Mouse (Mus musculus) heart, adult 2 months (tissue): ENCODE results near the gene Anapc15-ps. TPM values are rescaled to one million over a fixed set of nuclear protein-coding genes. Genes with fewer than 3 reads are reported as not detected.
A peak's percentile ranks its signal among the peaks of the same experiment; 100 is the strongest.

Source experiments
- DNase-seq, 2 experiments: peaks; one replicate each; pipeline ENCODE4 v3.0.0; 2021
- H3K27ac ChIP-seq: fragments of 200-600 bp; 2 replicates; pipeline ENCODE4 v1.8.1; 2022
- H3K27me3 ChIP-seq: fragments of 200-500 bp; 2 replicates; pipeline ENCODE4 v1.6.1; 2012; ENCODE audit warnings: mild to moderate bottlenecking, low read length, inconsistent platforms, mixed read lengths; ENCODE audit not compliant: control insufficient read depth, insufficient read depth
- H3K36me3 ChIP-seq: fragments of 200-500 bp; 2 replicates; pipeline ENCODE4 v1.6.1; 2012; ENCODE audit warnings: low read length, inconsistent platforms; ENCODE audit not compliant: control insufficient read depth, insufficient read depth
- H3K4me1 ChIP-seq: fragments of 200-500 bp; 2 replicates; pipeline ENCODE4 v1.6.1; 2011; ENCODE audit warnings: low read length; ENCODE audit not compliant: control insufficient read depth, insufficient read depth
- H3K4me3 ChIP-seq: fragments of 200-600 bp; 2 replicates; pipeline ENCODE4 v1.8.1; 2022
- H3K79me2 ChIP-seq: fragments of 200-500 bp; replicated peaks from 2 replicates; pipeline ENCODE4 v1.6.1; 2012; ENCODE audit warnings: mild to moderate bottlenecking, inconsistent platforms, low read length, moderate library complexity, mixed read lengths; ENCODE audit not compliant: control insufficient read depth, insufficient read depth
- H3K9ac ChIP-seq: fragments of 200-500 bp; 2 replicates; pipeline ENCODE4 v1.6.1; 2012; ENCODE audit warnings: low read depth, mild to moderate bottlenecking, control low read depth, inconsistent platforms, low read length, mixed read lengths
- CTCF ChIP-seq: fragments of 200-600 bp; IDR thresholded peaks from 2 replicates; pipeline ENCODE4 v1.8.1; 2022; ENCODE audit warnings: antibody characterized with exemption, mild to moderate bottlenecking, moderate library complexity
- EP300 ChIP-seq: fragments of 200-500 bp; IDR thresholded peaks from 2 replicates; pipeline ENCODE4 v1.6.1; 2011; ENCODE audit warnings: low read depth, low read length, control low read depth; ENCODE audit not compliant: insufficient read depth
- POLR2A ChIP-seq: fragments of 200-500 bp; IDR thresholded peaks from 2 replicates; pipeline ENCODE4 v1.6.1; 2011; ENCODE audit warnings: mild to moderate bottlenecking, low read depth, low read length, control low read depth; ENCODE audit not compliant: insufficient read depth
- WGBS: fragments of 180-500 bp; shearing (Covaris S2); methylation state at CpG from one replicate; pipeline ENCODE4 v1.1.7; 2018; 5-methylcytosine and 5-hydroxymethylcytosine counted together
- intact Hi-C: fragments of 180-260 bp; cut with DNase I; formaldehyde crosslinking; loops from one replicate; pipeline ENCODE4 v1.15.1; 2025
- polyA plus RNA-seq: library from polyadenylated mRNA; depleted of rRNA; stranded (reverse); fragments of >200 nt; gene quantifications from 2 replicates; pipeline ENCODE4 v1.2.3, GENCODE M21; 2012
- total RNA-seq, 2 experiments: library from RNA; stranded (reverse); gene quantifications; 2 replicates each; pipeline ENCODE4 v1.2.3; 2021

Anapc15-ps gene
- total and polyA plus RNA-seq, 3 experiments = not detected

DNA sequence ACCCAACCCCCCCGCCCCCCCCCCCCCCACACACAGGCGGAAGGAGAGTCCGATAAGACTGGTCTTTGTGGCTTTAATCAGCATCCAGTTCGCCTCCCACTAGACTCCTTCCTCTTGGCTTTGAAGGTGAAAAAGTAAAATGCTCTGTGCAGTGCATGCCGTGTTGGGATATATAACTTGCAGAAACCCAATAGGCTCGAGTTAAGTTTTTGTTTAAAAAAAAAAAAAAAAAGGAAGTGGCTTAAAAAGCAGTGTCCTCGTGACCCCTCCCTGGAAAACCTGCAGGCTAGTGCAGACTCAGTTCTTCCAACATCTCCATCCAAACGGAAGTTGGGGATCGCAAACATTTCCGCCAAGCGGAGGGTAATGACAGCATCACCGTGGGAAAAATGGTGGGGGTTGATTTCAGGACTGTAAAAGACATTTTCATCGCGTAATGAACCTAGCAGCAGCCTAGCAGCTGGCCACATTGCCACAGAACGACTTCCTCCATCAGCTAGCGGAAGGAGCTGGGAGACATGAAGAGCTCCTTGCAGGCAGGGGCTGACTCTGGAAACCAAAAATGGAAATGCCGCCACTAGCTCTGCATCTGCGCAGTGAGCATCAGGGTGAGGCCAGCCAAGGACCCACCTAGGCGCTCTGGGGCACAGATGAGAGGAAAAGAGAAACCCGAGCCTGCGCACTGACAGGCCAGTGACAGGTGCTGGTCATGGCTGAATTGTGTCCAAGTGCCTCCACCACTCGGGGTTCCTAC is 4.3 kb upstream of the Anapc15-ps start:
- Histone ChIP-seq H3K4me3 (peak overlapping the region; percentile 41), H3K27ac (peak overlapping the region; percentile 76), H3K9ac (peak overlapping the region; percentile 12; the same call in 1 of the 2 replicates), H3K79me2 (no peaks in the 10 kb centered on the region), H3K27me3 (no peaks in the 10 kb centered on the region), H3K36me3 (no peaks in the 10 kb centered on the region), H3K4me1 (peaks cover 5% of the 10 kb centered on the region)
- DNase-seq = peak; percentile 75 to 87
- intact Hi-C loops = loop anchor here (1.0 to 2.0 kb wide), 3 partner anchors 18 to 121 kb away; no protein-coding TSS in a partner anchor
- 17% methylated on average over 22 of the region's 22 CpGs for WGBS
- no peak for TF ChIP-seq CTCF
- TF ChIP-seq POLR2A = peak; percentile 52; the same call in 1 of the 2 replicates
- peak; percentile 95 for TF ChIP-seq EP300

DNA sequence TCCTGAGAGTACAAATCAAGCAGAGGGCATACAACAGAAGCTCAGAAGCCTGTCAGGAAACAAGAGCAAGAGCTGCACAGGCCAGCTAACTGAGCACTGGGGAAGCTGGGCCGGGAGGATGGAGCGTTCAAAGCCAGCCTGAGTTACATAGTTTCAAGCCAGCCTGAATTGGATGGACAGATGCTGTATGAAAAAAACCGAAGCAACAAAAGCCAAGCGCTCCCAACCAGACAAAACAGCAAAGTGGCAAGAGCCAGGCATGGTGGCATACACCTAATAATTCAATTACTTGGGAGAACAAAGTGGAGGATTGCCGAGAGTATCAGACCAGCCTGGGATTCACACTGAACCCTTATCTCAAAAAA is 3.7 kb upstream of the Anapc15-ps start:
- Histone ChIP-seq H3K27ac (peak overlapping the region; percentile 36), H3K79me2 (no peaks in the 10 kb centered on the region), H3K9ac (no peak overlapping the region), H3K4me1 (peaks cover 5% of the 10 kb centered on the region), H3K36me3 (no peaks in the 10 kb centered on the region), H3K4me3 (no peak overlapping the region), H3K27me3 (no peaks in the 10 kb centered on the region)
- WGBS = 41% methylated on average over 5 of the region's 5 CpGs
- no peak for TF ChIP-seq CTCF
- no peak for TF ChIP-seq EP300
- TF ChIP-seq POLR2A = no peak
- intact Hi-C loops = loop anchor here (1.0 to 2.0 kb wide), 3 partner anchors 18 to 120 kb away; no protein-coding TSS in a partner anchor
- no peak for DNase-seq

DNA sequence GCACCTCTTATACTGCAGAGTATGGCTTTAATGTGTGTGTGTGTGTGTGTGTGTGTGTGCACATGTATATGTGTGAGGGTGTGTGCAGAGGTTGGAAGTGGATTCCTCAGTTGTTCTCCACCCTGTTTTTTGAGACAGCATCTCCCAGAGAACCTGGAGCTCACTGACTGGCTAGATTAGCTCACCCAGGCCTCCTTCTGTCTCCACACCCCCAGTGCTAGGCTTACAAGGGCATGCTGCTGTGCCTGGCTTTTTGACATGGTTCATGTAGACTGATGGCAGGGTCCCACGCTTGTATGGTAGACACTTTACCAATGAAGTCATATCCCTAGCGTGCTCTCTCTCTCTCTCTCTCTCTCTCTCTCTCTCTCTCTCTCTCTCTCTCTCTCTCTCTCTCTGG is 3.1 kb upstream of the Anapc15-ps start:
- no peak overlapping the region for H3K9ac ChIP-seq
- no peak for TF ChIP-seq POLR2A
- no peak for TF ChIP-seq EP300
- H3K27me3 ChIP-seq = no peaks in the 10 kb centered on the region
- H3K79me2 ChIP-seq = no peaks in the 10 kb centered on the region
- 86% methylated on average over 2 of the region's 2 CpGs for WGBS
- H3K4me1 ChIP-seq = peaks cover 5% of the 10 kb centered on the region
- no peaks in the 10 kb centered on the region for H3K36me3 ChIP-seq
- H3K4me3 ChIP-seq = no peak overlapping the region
- intact Hi-C loops = loop anchor here (2.0 kb wide), 1 partner anchor 120 kb away; no protein-coding TSS in a partner anchor
- H3K27ac ChIP-seq = no peak overlapping the region
- DNase-seq = no peak

DNA sequence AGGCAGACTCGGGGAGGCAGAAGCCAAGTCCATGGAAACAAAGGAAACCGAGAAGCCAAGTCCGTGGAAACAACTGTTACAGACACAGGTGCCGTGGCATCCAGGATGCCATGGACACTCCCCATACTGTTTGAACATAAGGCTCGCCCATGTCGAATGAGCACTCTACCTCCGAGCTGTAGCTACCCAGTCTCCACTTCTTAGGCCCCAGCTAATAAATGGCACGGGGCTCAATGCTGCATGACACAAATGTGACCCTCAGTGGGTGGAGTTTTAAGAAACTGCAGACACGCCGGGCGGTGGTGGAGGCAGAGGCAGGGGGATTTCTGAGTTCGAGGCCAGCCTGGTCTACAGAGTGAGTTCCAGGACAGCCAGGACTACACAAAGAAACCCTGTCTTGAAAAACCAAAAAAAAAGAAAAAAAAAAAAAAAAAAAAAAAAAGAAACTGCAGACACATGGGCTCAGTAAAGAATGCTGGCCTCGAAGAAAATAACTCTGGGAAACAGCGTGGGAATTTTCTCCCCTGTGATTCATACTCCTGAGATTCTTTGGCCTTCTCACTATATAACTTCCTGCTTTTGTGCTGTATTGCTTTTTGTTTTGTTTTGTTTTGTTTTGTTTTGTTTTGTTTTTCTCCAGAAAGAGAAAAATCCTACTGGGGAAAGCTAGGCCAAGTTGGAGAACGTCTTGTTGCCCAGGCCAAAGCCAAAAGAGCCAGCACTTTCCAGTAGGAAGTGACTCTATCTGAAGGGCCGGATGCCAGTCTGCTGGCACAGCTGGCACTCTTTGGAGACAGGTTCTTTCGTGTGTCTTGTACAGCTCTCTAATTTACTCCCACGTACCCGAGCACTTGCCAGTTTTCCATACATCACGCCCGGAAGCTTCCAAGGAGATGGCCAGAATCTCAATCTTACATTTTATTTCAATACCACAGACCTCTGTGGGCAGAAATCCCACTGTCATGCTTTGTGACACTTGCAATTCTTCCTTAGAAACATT is 2.2 kb downstream of the Anapc15-ps start:
- H3K27ac ChIP-seq = peak overlapping the region; percentile 12; the same call in 1 of the 2 replicates
- WGBS = 56% methylated on average over 21 of the region's 21 CpGs
- no peaks in the 10 kb centered on the region for H3K27me3 ChIP-seq
- H3K4me1 ChIP-seq = peaks cover 3% of the 10 kb centered on the region
- H3K36me3 ChIP-seq = no peaks in the 10 kb centered on the region
- TF ChIP-seq EP300 (no peak), CTCF (no peak), POLR2A (no peak)
- no peak overlapping the region for H3K9ac ChIP-seq
- DNase-seq = no peak
- intact Hi-C loops = no loop called here
- H3K4me3 ChIP-seq = no peak overlapping the region
- H3K79me2 ChIP-seq = no peaks in the 10 kb centered on the region

DNA sequence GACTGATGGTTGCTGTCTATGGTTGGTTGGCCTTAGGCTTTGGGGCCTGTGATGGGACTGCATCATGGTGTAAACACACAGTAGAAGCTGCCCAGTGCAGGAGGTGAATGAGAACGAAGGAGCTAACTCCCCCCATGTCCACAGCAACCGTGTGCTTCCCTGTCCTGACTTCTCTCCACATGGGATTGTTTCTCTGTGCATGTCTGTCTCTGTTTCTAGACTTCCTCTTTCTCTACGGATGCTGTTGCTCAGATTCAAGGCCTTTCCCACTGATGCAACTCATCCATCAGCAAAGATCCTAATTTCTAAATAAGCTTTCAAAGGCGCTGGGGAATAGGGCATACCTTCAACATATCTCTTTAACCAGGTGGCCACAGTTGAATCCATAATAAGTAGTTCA is 3.4 kb downstream of the Anapc15-ps start:
- Histone ChIP-seq H3K9ac (no peak overlapping the region), H3K4me1 (peaks cover 3% of the 10 kb centered on the region), H3K27ac (no peak overlapping the region), H3K4me3 (no peak overlapping the region), H3K36me3 (no peaks in the 10 kb centered on the region), H3K79me2 (no peaks in the 10 kb centered on the region), H3K27me3 (no peaks in the 10 kb centered on the region)
- no peak for DNase-seq
- TF ChIP-seq CTCF (no peak), EP300 (no peak), POLR2A (no peak)
- WGBS = 82% methylated on average over 4 of the region's 4 CpGs
- intact Hi-C loops = no loop called here

DNA sequence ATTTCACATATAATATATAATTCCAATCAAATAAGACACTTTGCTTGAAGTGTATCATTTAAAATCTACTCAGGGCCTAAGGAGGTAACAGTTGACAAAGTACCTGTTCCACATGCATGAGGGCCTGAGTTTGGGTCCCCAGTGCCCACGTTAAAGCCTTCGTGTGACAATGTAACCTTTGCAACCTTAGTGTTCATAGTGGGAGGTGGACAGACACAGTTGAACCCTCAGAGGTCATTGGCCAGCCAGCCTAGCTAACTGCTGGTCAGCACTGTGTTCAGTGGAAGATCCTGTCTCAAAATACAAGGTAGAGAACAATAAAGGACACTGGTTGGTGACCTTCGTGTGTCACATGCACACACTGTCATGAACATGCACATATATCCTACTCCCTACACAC is 4.2 kb downstream of the Anapc15-ps start:
- 89% methylated on average over 3 of the region's 3 CpGs for WGBS
- TF ChIP-seq CTCF = no peak
- TF ChIP-seq POLR2A = no peak
- no peak for TF ChIP-seq EP300
- Histone ChIP-seq H3K27me3 (no peaks in the 10 kb centered on the region), H3K79me2 (no peaks in the 10 kb centered on the region), H3K4me3 (no peak overlapping the region), H3K36me3 (no peaks in the 10 kb centered on the region), H3K27ac (no peak overlapping the region), H3K9ac (no peak overlapping the region), H3K4me1 (peaks cover 3% of the 10 kb centered on the region)
- no peak for DNase-seq
- intact Hi-C loops = no loop called here
